Mouse (Mus musculus): ENCODE results near the gene 4933407L21Rik. TPM values are rescaled to one million over a fixed set of nuclear protein-coding genes. Genes with fewer than 3 reads are reported as not detected.
A peak's percentile ranks its signal among the peaks of the same experiment; 100 is the strongest.

The 4933407L21Rik gene
- total RNA-seq, 2 experiments from 2014 or later, result 6.3 to 7.8 TPM

GRCm38 (mm10) chr1:85908754-85909590 lies 19.3 kb upstream of the 4933407L21Rik start:
- DNase-seq (ENCODE audit: extremely low spot score in 1 of 2, low spot score in 2 of 2), result peak in 1 of 2 experiments; percentile 28
- intact Hi-C loops (cut with DNase I), result no loop called here

DNA sequence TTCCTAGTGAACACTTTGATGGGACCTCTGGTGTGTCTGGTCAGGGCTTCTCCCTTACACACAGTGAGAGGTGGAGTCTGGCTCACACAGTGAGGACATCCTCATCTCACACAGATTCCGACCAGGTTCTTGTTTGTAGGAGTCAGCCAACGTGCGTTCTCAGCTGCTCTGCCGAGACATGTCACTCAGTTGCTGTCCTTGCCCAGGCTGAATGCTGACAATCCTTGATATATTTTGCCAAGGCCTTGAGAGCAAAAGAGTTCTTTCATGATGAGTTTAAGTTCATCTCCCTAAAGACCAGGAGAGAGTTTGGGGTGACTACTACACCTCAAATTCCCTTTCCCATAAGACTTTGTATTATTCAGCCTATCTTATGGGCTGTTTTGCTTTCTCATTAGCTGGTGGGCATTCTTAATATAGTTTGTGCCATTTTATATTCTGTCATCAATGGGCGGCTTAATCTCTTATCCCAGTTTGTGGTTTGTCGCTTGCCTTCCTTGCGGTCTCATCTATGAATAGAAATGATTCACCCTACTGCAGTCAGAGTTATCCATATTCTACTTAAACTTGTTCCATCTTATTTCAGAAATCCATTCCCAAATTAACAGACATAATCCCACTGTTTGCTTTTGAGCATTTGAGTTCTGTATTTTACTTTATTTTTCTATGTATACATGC lies 15.1 kb upstream of the 4933407L21Rik start:
- intact Hi-C loops (cut with DNase I), result no loop called here
- DNase-seq (ENCODE audit: extremely low spot score in 1 of 2, low spot score in 2 of 2), result peak in 1 of 2 experiments; percentile 10

DNA sequence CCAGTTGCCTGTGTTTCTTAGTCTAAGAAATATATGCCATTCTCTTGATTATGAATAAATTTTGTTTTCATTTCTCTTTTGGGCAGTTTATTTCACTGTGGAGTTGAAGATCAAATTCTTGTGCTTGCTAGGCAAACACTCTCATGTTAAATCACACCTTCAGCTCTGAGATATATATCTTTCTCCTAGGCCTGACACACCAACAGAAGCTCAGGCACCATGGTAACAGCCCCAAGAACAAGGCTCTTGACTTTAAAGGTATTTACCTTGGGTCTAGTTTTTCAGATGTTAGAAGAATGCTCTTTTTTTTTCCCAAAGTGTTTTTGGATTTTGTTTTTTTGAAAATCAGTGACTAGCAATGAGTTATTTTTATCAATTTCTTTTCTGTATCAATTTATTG lies 12.4 kb upstream of the 4933407L21Rik start:
- intact Hi-C loops (cut with DNase I), result no loop called here
- DNase-seq (ENCODE audit: extremely low spot score in 1 of 2, low spot score in 2 of 2), result no peak

DNA sequence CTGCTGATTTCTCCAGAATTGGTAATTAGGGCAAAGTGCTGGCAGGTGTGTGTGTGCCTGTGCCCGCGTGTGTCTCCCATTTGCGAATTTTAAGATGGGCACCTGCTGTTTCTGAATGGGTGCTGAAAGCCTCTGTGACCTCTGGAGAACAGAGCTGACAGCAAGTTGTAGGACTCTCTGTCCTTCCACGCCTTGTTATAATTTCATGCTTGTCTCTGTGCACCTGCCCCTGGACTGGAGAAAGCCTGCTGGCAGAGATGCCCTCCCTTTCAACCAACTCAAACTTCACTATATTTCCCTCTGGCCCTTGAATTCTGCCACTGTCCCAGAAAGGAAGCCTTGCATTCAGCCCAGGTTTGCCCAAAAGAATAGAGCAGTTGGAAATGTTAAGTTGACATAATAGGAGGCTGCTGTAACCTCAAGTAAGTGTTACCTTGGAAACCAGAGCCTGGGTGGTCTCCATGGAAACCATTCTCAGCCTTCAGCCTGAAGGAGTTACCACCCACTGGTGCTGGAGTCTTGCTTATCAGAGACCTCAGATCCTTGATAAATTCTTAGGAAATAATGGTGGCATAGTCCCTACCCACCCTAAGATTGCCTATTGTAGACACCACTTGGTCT lies 11.3 kb upstream of the 4933407L21Rik start:
- intact Hi-C loops (cut with DNase I), result no loop called here
- peak in 1 of 2 experiments; percentile 84 for DNase-seq (ENCODE audit: extremely low spot score in 1 of 2, low spot score in 2 of 2)

GRCm38 (mm10) chr1:85919621-85920020 lies 8.7 kb upstream of the 4933407L21Rik start:
- DNase-seq (ENCODE audit: extremely low spot score in 1 of 2, low spot score in 2 of 2), result no peak
- intact Hi-C loops (cut with DNase I), result no loop called here

- DNase-seq (ENCODE audit: extremely low spot score in 1 of 2, low spot score in 2 of 2), result peak; percentile 62 to 67
- intact Hi-C loops (cut with DNase I), result no loop called here
Observed at GRCm38 (mm10) chr1:85921725-85922124, 6.6 kb upstream of the 4933407L21Rik start.

- intact Hi-C loops (cut with DNase I), result no loop called here
- peak in 1 of 2 experiments; percentile 54 for DNase-seq (ENCODE audit: extremely low spot score in 1 of 2, low spot score in 2 of 2)
Observed at GRCm38 (mm10) chr1:85922127-85922864, 6.0 kb upstream of the 4933407L21Rik start.

DNA sequence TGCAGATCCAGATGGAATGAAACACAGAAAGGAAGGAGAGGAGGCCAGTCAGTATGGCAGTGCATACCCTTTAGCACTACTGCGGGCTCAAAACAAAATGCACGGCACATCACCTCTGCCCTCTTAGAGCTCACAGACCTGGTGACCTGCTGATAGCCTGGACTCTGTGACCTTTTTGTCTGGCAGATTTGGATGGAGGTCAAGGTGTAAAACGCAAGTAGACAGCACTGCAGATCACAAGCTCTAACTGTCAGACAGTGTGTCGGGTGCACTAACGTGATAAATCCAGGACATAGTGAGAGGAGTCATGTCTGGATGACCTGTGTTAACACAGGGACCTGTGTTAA lies 5.4 kb upstream of the 4933407L21Rik start:
- no peak for DNase-seq (ENCODE audit: extremely low spot score in 1 of 2, low spot score in 2 of 2)
- intact Hi-C loops (cut with DNase I), result no loop called here

DNA sequence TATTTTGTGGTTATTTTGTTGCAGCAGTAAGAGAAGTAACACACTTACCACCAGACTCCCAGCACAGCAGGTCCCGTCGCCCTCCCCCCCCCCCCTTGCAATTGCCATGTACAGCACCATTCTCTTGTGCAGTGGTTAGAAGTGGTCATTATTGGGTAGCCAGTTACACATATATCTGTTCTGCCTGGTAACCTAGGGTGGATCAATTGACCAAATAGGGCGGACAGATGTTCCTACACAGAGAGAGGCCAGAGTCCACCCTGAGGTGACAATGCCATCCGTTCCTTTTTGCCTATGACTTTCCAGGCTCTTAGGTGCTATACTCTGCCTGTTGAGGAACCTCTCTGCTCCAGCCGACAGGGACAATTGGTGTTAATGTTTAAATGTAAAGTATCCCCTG lies 3.1 kb upstream of the 4933407L21Rik start:
- DNase-seq (ENCODE audit: extremely low spot score in 1 of 2, low spot score in 2 of 2), result no peak
- intact Hi-C loops (cut with DNase I), result no loop called here

GRCm38 (mm10) chr1:85928688-85929065 lies 394 bp downstream of the 4933407L21Rik start:
- intact Hi-C loops (cut with DNase I), result no loop called here
- no peak for DNase-seq (ENCODE audit: extremely low spot score in 1 of 2, low spot score in 2 of 2)

DNA sequence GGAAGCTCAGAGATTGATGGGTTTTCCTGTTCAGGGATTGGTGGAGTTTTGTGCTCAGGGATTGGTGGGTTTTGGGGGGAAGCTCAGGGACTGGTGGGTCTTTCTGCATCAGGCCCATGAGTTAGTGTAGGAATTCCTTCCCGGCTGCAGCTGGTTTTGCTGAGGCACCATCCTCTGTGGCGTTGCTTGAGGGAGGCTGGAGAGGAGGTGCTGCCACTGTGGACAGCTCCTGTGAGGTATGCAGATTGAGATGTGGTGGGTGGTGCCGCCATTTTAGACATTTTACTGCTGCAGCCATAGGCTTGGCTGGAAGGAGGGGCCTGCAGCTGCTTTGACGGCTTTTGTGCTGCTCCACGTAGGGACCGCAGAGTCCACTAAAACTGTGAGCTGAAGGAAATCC lies 1.1 kb downstream of the 4933407L21Rik start:
- intact Hi-C loops (cut with DNase I), result no loop called here
- DNase-seq (ENCODE audit: extremely low spot score in 1 of 2, low spot score in 2 of 2), result no peak

GRCm38 (mm10) chr1:85931170-85931569 lies 2.9 kb downstream of the 4933407L21Rik start:
- intact Hi-C loops (cut with DNase I), result loop anchor here (5.0 to 10.0 kb wide), 2 partner anchors 34 to 76 kb away; no protein-coding TSS in a partner anchor
- DNase-seq (ENCODE audit: extremely low spot score in 1 of 2, low spot score in 2 of 2), result no peak

- intact Hi-C loops (cut with DNase I), result loop anchor here (5.0 to 10.0 kb wide), 2 partner anchors 36 to 78 kb away; no protein-coding TSS in a partner anchor
- DNase-seq (ENCODE audit: extremely low spot score in 1 of 2, low spot score in 2 of 2), result no peak
Observed at GRCm38 (mm10) chr1:85933226-85933625, 4.9 kb downstream of the 4933407L21Rik start.

- intact Hi-C loops (cut with DNase I), result loop anchor here (2.0 to 10.0 kb wide), 3 partner anchors 37 to 79 kb away; no protein-coding TSS in a partner anchor
- peak in 1 of 2 experiments; percentile 57 for DNase-seq (ENCODE audit: extremely low spot score in 1 of 2, low spot score in 2 of 2)
Observed at GRCm38 (mm10) chr1:85933631-85934465, 5.6 kb downstream of the 4933407L21Rik start.

DNA sequence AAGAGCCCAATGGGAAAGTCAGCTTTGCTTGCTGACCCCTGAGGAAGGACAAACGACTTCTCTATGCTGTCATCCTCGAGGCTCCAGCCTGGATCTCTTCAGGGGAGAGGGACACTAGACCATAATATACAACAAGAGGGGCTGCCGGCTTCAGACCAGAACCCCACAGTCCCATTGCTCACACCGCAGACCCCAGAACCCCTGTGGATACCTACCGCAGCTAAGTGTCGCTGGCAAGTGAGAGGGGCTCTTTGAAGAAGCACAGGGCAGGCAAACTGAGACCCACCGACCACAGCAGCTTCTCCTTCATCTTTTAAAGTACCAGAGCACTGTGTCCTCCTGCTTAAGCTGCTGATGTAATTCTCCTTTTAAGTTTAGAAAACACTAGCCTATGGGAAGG lies 6.3 kb downstream of the 4933407L21Rik start:
- DNase-seq (ENCODE audit: extremely low spot score in 1 of 2, low spot score in 2 of 2), result no peak
- intact Hi-C loops (cut with DNase I), result loop anchor here (2.0 to 10.0 kb wide), 3 partner anchors 37 to 80 kb away; no protein-coding TSS in a partner anchor

- intact Hi-C loops (cut with DNase I), result loop anchor here (2.0 to 10.0 kb wide), 2 partner anchors 74 to 80 kb away; no protein-coding TSS in a partner anchor
Observed at GRCm38 (mm10) chr1:85935148-85935852, 7.0 kb downstream of the 4933407L21Rik start.

GRCm38 (mm10) chr1:85936265-85936664 lies 8.0 kb downstream of the 4933407L21Rik start:
- DNase-seq (ENCODE audit: extremely low spot score in 1 of 2, low spot score in 2 of 2), result no peak
- intact Hi-C loops (cut with DNase I), result loop anchor here (10.0 kb wide), 1 partner anchor 81 kb away; no protein-coding TSS in a partner anchor

More at GRCm38 (mm10) chr1:85935148-85935852, 7.0 kb downstream of the 4933407L21Rik start:
- DNase-seq (ENCODE audit: extremely low spot score in 1 of 2, low spot score in 2 of 2), result peak in 1 of 2 experiments; percentile 67

All from left cerebral cortex, postnatal 10 days (tissue).